Mouse (Mus musculus) v-Abl transformed pro-B cells (cell line): ENCODE measurements around the gene Gm42417.

Experiments
- in situ Hi-C, 2 experiments: fragments of 400-800 bp; cut with MboI; formaldehyde crosslinking; loops; one replicate each; pipeline ENCODE4 v1.15.1; 2025; ENCODE audit not compliant: unreplicated experiment in 2 of 2

Gm42417 gene

GRCm38 (mm10) chr1:36539186-36539585, at the start of gene Gm42417:
Gm42417 (minus strand) TSS chr1:36539429.
- in situ Hi-C loops = no loop called here

- in situ Hi-C loops = no loop called here
Observed at GRCm38 (mm10) chr1:36587860-36588259, 48.6 kb upstream of the Gm42417 start.

DNA sequence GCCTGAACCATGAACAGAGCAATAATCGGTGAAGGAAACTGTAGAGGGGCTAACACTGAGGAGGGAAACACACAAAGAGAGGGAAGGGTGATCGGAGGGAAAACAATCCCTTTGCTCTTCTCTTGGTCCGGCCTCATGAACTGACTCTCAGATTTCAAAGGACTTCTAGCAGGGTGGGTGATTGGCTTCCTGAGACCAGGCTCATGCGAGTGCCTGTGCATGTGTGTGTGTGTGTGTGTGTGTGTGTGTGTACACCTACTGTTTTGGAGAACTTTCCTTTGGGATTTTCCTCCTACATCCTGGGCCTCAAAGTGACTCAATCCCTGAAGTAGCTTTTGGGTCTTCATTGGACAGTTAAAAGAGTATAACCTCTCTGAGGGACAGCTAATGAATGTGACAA, 47.1 kb upstream of the Gm42417 start:
- in situ Hi-C loops = no loop called here

DNA sequence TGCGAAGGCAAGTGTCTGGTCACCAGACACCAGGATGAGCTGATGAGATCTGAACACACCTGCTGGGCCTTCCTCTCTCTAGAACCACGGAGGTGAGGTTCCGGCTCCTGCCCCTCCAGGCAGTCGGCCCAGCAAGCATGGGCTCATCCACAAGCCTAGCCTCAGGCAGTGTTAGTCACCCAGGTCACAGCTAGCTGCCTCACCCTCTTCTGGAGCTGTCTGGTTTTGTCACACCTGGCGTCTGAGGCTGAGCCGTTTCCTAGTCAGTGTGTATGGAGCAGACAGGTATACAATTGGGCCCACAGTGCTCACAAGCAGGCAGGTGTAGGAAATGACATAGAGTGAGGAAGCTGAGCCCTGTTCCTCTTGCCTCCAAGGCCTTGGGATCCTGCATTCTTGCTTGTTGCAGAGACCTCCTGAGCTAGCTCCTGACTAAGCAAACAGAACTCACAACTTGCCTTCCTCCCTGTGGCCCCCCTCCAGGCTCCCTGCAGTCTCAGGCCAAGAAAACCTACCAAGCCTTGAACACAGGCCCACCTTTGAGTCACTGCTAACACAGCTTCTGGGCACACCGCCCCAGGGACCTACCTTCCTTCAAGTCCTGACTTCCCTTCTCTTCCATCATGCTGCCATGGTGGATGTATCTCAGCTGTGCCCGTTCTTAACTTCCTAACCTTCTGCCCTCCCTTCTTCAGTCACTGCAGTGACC, 44.3 kb upstream of the Gm42417 start:
- in situ Hi-C loops = no loop called here

DNA sequence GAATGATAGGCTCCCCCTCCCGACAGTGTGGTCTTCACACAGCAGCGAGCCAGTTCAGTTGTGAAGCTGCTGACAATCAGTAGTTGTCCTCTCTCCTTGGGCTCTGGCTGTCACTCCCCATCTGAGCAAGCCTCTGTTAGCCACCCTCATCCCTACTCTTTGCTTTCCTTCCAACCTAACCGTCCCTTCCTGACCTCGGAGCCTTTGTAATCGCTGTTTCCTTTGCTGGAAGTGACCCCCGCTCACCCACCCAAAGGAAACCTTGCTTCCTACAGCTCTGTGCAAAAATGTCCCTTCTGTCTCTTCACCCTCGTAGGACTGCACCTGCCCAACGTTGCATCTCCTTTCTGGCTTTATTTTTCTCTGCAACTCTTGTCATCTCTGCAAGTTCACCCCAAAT, 43.0 kb upstream of the Gm42417 start:
- in situ Hi-C loops = no loop called here

- in situ Hi-C loops = no loop called here
Observed at GRCm38 (mm10) chr1:36581260-36581659, 42.0 kb upstream of the Gm42417 start.

DNA sequence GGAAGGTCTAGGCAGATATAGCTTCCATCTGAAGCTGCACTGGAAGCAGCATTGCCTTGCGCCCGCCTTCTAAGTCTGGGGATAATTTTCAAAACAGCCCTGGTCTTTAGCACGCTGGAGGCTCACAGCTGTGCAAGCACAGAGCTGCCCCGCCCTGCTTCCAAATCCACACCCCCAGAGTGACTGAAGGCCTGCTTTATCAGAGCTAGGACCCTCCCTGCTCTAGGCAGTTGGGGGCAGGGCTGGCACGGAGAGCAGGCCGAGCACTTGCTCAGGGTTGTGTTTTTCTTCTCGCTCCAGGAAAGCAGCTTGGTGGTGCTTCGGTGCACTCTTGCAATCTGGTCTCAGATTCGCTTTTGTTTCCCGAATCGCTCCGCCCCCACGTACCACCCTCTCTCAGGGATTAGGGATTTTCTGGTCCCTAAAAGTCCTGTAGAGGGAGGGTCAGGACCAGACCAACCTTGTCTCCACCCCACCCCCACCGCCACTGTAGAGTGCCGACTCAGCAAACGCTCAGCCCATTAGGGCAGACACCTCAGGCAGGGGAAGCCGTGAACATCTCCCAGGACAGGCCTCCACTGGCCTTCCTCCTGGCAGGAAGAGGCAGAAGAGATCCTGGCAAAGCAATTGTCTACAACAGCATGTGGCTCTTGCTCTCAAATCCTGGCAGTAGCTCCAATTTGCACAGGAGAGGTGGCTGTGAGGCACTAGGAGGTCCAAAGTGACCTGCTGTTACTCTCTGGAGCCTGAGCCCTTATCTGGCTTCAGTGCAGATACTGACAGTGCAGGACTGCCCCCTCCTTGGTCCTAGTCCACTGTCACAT, 41.4 kb upstream of the Gm42417 start:
- in situ Hi-C loops = no loop called here

DNA sequence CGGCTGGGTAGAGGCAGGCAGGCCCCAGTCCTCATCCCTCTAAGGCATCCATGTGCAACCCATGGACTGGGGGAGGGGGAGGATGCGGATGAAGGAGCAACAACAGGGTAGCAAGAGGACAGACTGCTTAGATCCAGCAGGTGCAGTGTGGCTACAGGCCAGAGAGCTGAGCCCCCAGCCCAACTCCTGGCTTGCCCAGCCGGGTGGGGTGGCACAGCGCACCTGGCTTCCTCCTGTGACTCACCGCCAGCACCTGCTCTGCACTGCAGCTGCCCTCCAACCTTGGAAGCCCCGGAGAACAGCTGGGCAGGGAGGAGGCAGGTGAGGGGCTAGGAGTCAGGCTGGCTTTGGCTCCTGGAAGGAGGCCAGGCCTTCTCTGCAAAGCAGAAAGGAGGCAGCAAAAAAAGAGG, 40.8 kb upstream of the Gm42417 start:
- in situ Hi-C loops = no loop called here

GRCm38 (mm10) chr1:36576991-36577675, 37.9 kb upstream of the Gm42417 start:
- in situ Hi-C loops = no loop called here

- in situ Hi-C loops = no loop called here
Observed at GRCm38 (mm10) chr1:36575347-36575746, 36.1 kb upstream of the Gm42417 start.

GRCm38 (mm10) chr1:36574196-36574955, 35.1 kb upstream of the Gm42417 start:
- in situ Hi-C loops = no loop called here

DNA sequence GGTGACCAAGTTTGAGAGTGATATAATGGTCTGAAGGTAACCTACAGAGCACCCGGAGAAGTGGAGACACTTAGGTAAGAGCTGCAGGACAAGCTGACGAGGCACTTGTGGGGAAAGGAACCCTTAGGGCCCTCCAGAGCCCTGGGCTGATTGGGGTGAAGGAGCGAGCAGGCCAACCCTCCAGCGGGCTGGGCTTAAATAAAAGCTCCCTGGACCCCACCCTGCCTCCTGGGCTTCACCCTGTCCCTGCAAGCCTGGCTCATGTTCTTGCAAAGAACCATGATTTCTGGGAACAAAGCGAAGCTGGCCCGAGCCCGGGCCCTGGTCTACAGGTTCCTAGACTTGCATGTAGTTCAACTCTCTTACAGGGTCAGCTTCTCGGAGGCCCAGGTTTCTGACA, 34.3 kb upstream of the Gm42417 start:
- in situ Hi-C loops = no loop called here

- in situ Hi-C loops = no loop called here
Observed at GRCm38 (mm10) chr1:36572709-36573108, 33.5 kb upstream of the Gm42417 start.

- in situ Hi-C loops = no loop called here
Observed at GRCm38 (mm10) chr1:36572140-36572700, 33.0 kb upstream of the Gm42417 start.

DNA sequence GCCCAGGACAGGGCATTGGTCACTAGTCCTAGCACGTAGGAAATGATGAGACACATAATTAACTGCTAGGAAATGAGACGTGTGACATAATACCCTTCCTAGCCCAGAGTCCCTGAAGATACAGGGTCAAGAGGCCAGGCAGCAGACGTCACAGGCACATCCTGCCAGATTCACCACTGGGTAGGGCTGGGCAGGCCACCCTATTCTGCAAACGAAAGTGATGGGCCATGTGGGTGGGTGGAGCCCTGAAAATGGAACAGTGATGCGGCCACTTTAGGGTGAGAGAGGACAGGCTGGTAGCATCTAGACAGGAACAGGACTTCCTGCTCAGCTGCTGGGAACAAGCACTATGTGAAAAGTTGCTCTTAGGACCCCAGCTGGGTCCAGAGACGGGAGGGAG, 32.4 kb upstream of the Gm42417 start:
- in situ Hi-C loops = no loop called here

- in situ Hi-C loops = no loop called here
Observed at GRCm38 (mm10) chr1:36570320-36570719, 31.1 kb upstream of the Gm42417 start.

GRCm38 (mm10) chr1:36569694-36570276, 30.6 kb upstream of the Gm42417 start:
- in situ Hi-C loops = no loop called here

GRCm38 (mm10) chr1:36568776-36569175, 29.5 kb upstream of the Gm42417 start:
- in situ Hi-C loops = no loop called here

- in situ Hi-C loops = no loop called here
Observed at GRCm38 (mm10) chr1:36567818-36568603, 28.8 kb upstream of the Gm42417 start.
